Mouse (Mus musculus): ENCODE results near the gene Spr. TPM values are rescaled to one million over a fixed set of nuclear protein-coding genes. Genes with fewer than 3 reads are reported as not detected.
A peak's percentile ranks its signal among the peaks of the same experiment; 100 is the strongest.
"Not testable (repeated sequence)": the region's sequence is repeated elsewhere in the genome, so short reads cannot be mapped to it uniquely, and the experiment has no call there.

The Spr gene
- polyA plus RNA-seq, 1 experiment from 2014 or later: 38.2 TPM

DNA sequence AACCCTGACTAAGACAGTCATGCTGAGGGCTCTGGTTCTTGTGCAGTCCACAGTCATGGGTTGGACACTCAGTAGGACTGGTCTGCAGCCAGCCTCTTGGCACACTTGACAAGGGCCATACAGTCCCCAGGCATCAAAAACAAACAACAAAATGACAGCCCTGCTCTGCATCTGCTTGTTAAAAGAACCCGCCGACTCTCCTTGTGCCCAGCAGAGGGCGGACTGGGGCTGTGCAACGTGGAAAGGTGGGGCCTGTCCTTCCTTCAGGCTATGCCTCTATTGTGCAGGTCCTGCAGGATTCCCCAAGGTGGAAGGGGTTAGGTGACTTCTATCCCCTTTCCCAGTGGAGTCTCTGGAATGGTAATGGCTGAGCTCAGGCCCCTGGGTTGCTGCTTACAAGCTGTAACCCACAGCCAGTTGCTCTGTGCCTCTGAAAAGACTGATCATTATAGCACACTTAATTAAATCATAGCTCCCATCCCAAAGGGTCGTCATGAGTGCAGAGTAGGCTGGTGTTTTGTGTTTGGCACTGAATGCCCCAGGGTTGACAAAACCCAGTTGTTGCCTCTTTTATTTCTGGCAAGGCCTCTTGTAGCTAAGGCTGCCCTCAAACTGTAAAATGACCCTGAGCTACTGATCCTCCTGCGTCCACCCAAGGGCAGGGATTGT lies 21.7 kb upstream of the Spr start:
- H3K27me3 ChIP-seq (ENCODE audit: control insufficient read depth, insufficient read depth, low read length); H3K4me1 ChIP-seq (replicated peaks; ENCODE audit: control insufficient read depth, insufficient read depth, low read length); H3K9me3 ChIP-seq (ENCODE audit: control insufficient read depth, low read length); H3K9ac ChIP-seq; H3K4me3 ChIP-seq (replicated peaks; ENCODE audit: low read length); H3K27ac ChIP-seq; H3K36me3 ChIP-seq (replicated peaks; ENCODE audit: control insufficient read depth, insufficient read depth); H3K4me2 ChIP-seq (replicated peaks): not testable (repeated sequence)
- WGBS: 20% methylated on average over 6 of the region's 6 CpGs
- peak; percentile 54 for ATAC-seq (ENCODE audit: low FRiP score)
- peak; percentile 66 for DNase-seq (ENCODE audit: low spot score)

DNA sequence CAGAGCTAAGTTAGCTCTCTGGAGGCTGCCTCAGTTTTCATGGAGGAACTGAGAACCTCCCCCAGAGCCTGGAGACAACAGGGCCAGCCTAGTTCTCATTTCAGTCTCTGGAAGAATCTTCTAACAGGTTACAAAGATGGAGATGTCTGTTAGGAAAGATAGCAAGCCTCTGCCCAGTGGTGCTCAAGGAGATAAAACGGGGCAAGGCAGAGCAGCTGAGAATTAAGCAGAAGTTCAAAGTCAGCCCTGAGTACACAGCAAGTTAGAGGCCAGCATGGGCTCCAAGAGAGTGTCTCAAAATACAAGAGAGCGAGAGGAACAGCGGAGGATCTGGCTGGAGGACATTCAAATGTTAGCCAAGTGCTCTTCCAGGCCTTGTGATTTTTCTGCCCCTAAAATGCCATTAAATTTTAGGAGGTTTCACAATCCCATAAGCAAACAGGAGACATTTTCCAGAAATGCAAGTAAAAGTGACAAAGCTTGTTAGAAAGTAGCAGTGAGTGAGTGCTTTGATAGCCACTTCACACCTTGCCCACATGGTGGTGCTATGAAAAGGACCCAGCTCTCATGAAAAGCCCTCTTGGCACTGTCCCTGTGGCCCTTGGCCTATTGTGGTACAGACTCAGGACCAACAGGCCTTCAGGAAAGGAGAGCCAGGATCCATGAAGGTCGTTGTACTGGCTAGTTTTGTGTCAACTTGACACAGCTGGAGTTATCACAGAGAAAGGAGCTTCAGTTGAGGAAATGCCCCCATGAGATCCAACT lies 20.7 kb upstream of the Spr start:
- DNase-seq (ENCODE audit: low spot score); H3K27me3 ChIP-seq (ENCODE audit: control insufficient read depth, insufficient read depth, low read length); H3K27ac ChIP-seq; ATAC-seq (ENCODE audit: low FRiP score); H3K4me3 ChIP-seq (replicated peaks; ENCODE audit: low read length); H3K36me3 ChIP-seq (replicated peaks; ENCODE audit: control insufficient read depth, insufficient read depth); H3K4me2 ChIP-seq (replicated peaks); H3K9ac ChIP-seq; H3K4me1 ChIP-seq (replicated peaks; ENCODE audit: control insufficient read depth, insufficient read depth, low read length); H3K9me3 ChIP-seq (ENCODE audit: control insufficient read depth, low read length): not testable (repeated sequence)
- whole genome bisulfite sequencing: 76% methylated on average over 4 of the region's 4 CpGs

DNA sequence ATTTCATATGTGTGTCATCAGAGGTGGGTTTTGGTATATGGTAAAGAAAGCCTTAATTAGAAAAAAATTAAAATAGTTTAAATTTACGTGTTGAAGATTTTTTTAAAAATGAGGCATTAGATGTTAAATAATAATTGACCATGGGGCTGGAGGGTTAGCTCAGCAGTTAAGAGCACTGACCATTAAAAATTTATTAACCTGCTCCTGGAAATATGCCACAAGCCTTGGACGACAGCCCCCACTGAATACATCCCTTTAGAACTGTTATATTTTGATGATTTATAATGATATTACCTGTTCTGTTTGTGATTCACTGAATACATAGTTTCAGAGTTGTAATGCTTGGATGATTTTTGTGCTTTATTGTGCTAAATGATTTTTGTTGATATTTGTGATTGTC lies 19.0 kb upstream of the Spr start:
- not testable (repeated sequence) for H3K4me1 ChIP-seq (replicated peaks; ENCODE audit: control insufficient read depth, insufficient read depth, low read length); H3K36me3 ChIP-seq (replicated peaks; ENCODE audit: control insufficient read depth, insufficient read depth); ATAC-seq (ENCODE audit: low FRiP score); H3K4me3 ChIP-seq (replicated peaks; ENCODE audit: low read length); H3K4me2 ChIP-seq (replicated peaks); DNase-seq (ENCODE audit: low spot score); H3K9me3 ChIP-seq (ENCODE audit: control insufficient read depth, low read length); H3K27ac ChIP-seq; H3K27me3 ChIP-seq (ENCODE audit: control insufficient read depth, insufficient read depth, low read length); H3K9ac ChIP-seq
- 86% methylated on average over 2 of the region's 2 CpGs for WGBS

DNA sequence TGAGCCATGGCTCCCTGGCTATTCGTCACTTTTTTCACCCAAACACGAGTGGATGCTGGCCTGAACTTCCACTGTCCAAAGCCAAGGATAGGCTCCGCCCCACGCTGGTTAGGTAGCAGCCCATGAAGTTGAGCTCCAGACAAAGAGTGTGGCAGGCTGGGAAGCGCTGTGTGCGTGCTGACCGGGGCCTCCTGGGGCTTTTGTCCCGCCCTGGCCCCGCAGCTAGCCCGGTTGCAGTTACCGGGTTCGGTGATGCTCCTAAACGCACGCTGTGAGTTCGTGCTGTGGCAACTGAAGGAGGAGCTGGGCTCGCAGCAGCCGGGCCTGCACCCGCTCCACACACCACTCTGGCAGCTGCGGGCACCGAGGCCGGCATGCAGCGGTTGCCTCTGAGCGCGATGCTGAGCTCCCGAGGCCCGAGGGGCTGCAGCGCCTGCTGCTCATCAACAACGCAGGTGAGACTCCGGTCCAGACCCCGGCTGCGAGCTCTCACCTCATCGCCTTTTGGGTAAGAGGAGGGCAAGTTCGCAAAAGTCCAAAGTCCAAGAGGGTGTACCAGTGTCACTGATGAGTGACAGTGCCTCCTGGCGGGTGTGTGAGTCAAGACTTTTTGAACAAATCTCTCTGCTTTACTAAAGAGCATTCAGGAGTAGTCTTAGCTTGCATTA lies 17.4 kb upstream of the Spr start:
- Histone ChIP-seq H3K4me3 (replicated peaks; ENCODE audit: low read length) (peak overlapping the region; percentile 37), H3K4me1 (replicated peaks; ENCODE audit: control insufficient read depth, insufficient read depth, low read length) (no peaks in the 10 kb centered on the region), H3K27me3 (ENCODE audit: control insufficient read depth, insufficient read depth, low read length) (no peaks in the 10 kb centered on the region), H3K9me3 (ENCODE audit: control insufficient read depth, low read length) (no peaks in the 10 kb centered on the region), H3K36me3 (replicated peaks; ENCODE audit: control insufficient read depth, insufficient read depth) (no peaks in the 10 kb centered on the region), H3K27ac (no peak overlapping the region), H3K4me2 (replicated peaks) (peak overlapping the region; percentile 81), H3K9ac (peak overlapping the region; percentile 70)
- under 1% methylated on average over 34 of the region's 34 CpGs for WGBS
- ATAC-seq (ENCODE audit: low FRiP score) (peak; percentile 28; the same call in 1 of the 2 replicates), DNase-seq (ENCODE audit: low spot score) (peak; percentile 69)

DNA sequence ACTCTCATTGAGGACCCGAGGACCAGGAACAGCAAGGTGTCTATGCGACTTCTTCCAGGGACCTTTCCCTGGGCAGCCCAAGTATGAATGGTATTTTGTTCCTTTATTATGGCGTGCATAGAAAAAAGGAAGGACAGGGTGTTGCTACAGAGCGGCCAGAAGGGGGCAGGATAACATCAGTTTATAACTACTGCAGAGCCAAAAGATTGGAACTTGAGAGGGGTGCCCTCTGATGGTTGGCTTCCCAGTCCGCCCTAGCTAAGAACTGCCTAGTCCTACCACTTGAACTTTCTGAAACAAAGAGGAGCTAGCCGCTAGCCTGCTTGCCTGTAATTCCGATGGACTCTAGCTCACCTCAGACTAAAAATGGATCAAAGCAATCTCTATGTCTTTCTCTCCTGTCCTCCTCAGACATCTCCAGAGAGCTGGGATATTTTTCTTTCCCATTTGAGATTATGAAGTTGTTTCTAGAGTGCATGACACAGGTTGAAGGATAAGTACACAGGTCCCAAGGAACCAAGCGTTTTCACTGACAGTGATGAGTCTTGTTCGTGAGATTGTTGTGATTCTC lies 16.5 kb upstream of the Spr start:
- ATAC-seq (ENCODE audit: low FRiP score): peak; percentile 77; the same call in 1 of the 2 replicates
- DNase-seq (ENCODE audit: low spot score): peak; percentile 86
- Histone ChIP-seq H3K36me3 (replicated peaks; ENCODE audit: control insufficient read depth, insufficient read depth) (no peaks in the 10 kb centered on the region), H3K9ac (no peak overlapping the region), H3K27ac (no peak overlapping the region), H3K27me3 (ENCODE audit: control insufficient read depth, insufficient read depth, low read length) (no peaks in the 10 kb centered on the region), H3K9me3 (ENCODE audit: control insufficient read depth, low read length) (no peaks in the 10 kb centered on the region), H3K4me3 (replicated peaks; ENCODE audit: low read length) (no peak overlapping the region), H3K4me1 (replicated peaks; ENCODE audit: control insufficient read depth, insufficient read depth, low read length) (no peaks in the 10 kb centered on the region), H3K4me2 (replicated peaks) (no peak overlapping the region)
- WGBS: 13% methylated on average over 9 of the region's 9 CpGs

DNA sequence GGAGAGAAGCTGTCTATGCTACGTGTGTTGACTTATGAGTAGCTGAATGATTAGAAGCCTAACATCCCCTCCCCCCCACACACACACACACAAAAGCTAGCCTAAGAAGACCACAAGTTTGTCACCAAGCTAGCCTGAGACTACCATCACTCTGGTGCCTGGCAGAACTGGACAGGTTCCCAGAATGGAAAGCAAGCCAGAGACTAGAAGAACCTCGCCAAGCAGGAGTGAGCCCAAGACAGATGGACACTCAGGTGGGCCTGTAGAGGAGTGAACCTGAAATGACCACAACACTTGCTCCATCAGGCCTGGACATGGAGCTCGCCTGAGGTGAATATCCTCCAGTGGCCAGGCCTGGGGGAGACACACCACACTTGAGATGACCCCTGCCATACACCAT lies 12.8 kb upstream of the Spr start:
- no peaks in the 10 kb centered on the region for H3K4me1 ChIP-seq (replicated peaks; ENCODE audit: control insufficient read depth, insufficient read depth, low read length)
- H3K36me3 ChIP-seq (replicated peaks; ENCODE audit: control insufficient read depth, insufficient read depth): no peaks in the 10 kb centered on the region
- no peak overlapping the region for H3K4me3 ChIP-seq (replicated peaks; ENCODE audit: low read length)
- ATAC-seq (ENCODE audit: low FRiP score): no peak
- no peak overlapping the region for H3K4me2 ChIP-seq (replicated peaks)
- H3K27me3 ChIP-seq (ENCODE audit: control insufficient read depth, insufficient read depth, low read length): no peaks in the 10 kb centered on the region
- no peaks in the 10 kb centered on the region for H3K9me3 ChIP-seq (ENCODE audit: control insufficient read depth, low read length)
- H3K27ac ChIP-seq: no peak overlapping the region
- no peak for DNase-seq (ENCODE audit: low spot score)
- 77% methylated on average over 3 of the region's 3 CpGs for WGBS
- H3K9ac ChIP-seq: no peak overlapping the region

DNA sequence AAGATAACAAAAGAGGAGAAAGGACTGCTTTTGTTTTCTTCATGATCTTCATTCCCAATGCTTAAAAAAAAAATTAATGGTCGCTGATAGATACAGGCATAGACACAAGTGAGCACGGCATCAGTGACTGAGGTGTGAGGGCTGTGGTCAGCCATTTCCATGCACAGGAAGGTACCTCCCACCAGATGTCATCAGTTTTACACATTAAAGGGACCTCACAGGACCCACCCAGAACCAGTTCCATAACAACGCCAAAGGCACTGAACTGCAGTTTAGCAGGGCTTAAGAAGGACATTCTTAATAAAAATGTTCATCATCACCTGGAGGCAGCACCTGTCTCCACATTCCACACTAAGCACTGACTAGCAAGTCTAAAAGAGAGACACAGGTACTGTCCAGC lies 10.1 kb upstream of the Spr start:
- H3K27ac ChIP-seq: no peak overlapping the region
- DNase-seq (ENCODE audit: low spot score): no peak
- no peak overlapping the region for H3K4me3 ChIP-seq (replicated peaks; ENCODE audit: low read length)
- no peaks in the 10 kb centered on the region for H3K9me3 ChIP-seq (ENCODE audit: control insufficient read depth, low read length)
- H3K36me3 ChIP-seq (replicated peaks; ENCODE audit: control insufficient read depth, insufficient read depth): no peaks in the 10 kb centered on the region
- no peak for ATAC-seq (ENCODE audit: low FRiP score)
- WGBS: 59% methylated on average over 3 of the region's 3 CpGs
- no peaks in the 10 kb centered on the region for H3K27me3 ChIP-seq (ENCODE audit: control insufficient read depth, insufficient read depth, low read length)
- H3K4me2 ChIP-seq (replicated peaks): no peak overlapping the region
- H3K4me1 ChIP-seq (replicated peaks; ENCODE audit: control insufficient read depth, insufficient read depth, low read length): no peaks in the 10 kb centered on the region
- no peak overlapping the region for H3K9ac ChIP-seq

DNA sequence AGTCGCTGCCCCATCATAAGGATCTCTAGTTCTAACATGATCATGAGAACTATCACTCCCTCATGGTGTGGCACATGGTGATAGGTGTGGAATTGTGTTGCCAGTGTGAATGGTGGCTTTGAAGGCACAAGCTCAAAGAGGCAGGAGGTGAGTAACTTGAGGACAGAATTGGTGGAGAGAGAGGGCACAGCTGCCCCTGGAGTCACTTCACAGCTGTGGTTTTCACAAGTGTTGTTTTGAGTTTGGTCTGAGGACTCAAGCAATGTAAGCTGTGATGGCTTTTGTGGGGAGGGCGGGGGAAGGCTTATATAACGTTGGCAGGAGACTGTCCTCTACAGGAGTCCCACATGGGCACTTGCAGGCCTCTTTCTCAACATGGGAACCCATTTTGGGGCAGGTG lies 6.9 kb upstream of the Spr start:
- Histone ChIP-seq H3K4me1 (replicated peaks; ENCODE audit: control insufficient read depth, insufficient read depth, low read length) (no peaks in the 10 kb centered on the region), H3K27ac (no peak overlapping the region), H3K27me3 (ENCODE audit: control insufficient read depth, insufficient read depth, low read length) (no peaks in the 10 kb centered on the region), H3K9me3 (ENCODE audit: control insufficient read depth, low read length) (no peaks in the 10 kb centered on the region), H3K4me3 (replicated peaks; ENCODE audit: low read length) (no peak overlapping the region), H3K36me3 (replicated peaks; ENCODE audit: control insufficient read depth, insufficient read depth) (no peaks in the 10 kb centered on the region), H3K4me2 (replicated peaks) (no peak overlapping the region), H3K9ac (no peak overlapping the region)
- WGBS: 74% methylated on average over 3 of the region's 3 CpGs
- no peak for DNase-seq (ENCODE audit: low spot score)
- ATAC-seq (ENCODE audit: low FRiP score): no peak

DNA sequence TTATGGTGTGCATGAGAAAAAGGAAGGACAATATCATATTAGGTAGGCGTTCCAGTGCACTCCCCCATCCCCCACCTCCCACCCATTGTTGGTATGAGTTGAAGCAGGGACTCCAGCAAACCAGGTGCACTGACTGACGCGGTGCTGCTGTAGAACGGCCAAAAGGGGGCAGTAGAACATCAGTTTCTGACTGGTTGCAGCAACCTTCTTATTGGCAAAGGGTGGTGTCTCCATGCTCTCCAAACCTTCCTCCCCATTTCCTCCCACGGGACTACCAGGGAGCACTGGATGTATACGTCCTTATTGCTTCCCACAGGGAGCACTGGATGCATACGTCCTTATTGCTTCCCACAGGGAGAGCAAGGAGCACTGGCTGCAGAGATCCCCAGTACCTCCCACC lies 3.4 kb upstream of the Spr start:
- not testable (repeated sequence) for H3K4me1 ChIP-seq (replicated peaks; ENCODE audit: control insufficient read depth, insufficient read depth, low read length); H3K9me3 ChIP-seq (ENCODE audit: control insufficient read depth, low read length); H3K4me3 ChIP-seq (replicated peaks; ENCODE audit: low read length); H3K4me2 ChIP-seq (replicated peaks); H3K27ac ChIP-seq; H3K27me3 ChIP-seq (ENCODE audit: control insufficient read depth, insufficient read depth, low read length); ATAC-seq (ENCODE audit: low FRiP score); H3K36me3 ChIP-seq (replicated peaks; ENCODE audit: control insufficient read depth, insufficient read depth); H3K9ac ChIP-seq
- peak; percentile 56 for DNase-seq (ENCODE audit: low spot score)
- WGBS: 4% methylated on average over 6 of the region's 7 CpGs
